Mouse (Mus musculus): ENCODE data around the gene Upf1. TPM values are rescaled to one million over a fixed set of nuclear protein-coding genes. Genes with fewer than 3 reads are reported as not detected.
A peak's percentile ranks its signal among the peaks of the same experiment; 100 is the strongest.

Upf1 gene
- polyA plus RNA-seq, 1 experiment from 2014 or later, result 36.0 TPM

DNA sequence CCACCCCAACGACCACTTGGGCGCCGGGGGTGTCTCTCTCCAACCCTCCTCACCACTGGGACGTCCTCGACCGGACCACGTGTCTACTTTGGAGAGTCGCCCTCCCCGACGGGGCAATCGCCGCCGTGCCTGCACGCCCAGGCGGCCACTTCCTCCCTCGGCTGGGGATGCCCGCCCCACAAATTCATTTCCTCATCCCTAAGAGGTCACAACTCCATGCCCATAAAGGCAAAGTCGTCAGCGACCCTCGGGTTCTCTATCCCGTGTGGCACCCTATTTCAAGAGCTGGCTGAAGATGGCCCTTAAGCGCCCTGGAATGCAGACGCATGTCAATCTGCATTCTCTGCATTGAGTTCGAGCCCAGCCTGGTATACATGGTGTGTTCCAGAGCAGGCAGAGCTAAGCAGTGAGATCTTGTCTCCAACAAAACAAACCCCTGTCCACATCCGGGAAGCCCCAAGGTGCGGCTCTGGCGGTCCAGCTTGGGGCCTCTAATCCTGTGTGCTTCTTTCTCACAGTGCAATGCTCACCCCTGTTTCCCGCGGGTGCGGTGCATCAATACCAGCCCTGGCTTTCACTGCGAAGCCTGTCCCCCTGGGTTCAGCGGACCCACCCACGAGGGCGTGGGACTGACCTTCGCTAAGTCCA, 22.3 kb upstream of the Upf1 start:
- no peak overlapping the region; the same call in 1 of the 2 replicates for H3K9ac ChIP-seq
- peak overlapping the region; percentile 34 for H3K4me3 ChIP-seq
- no peaks in the 10 kb centered on the region for H3K9me3 ChIP-seq
- WGBS, result 7% methylated on average over 35 of the region's 35 CpGs
- H3K27me3 ChIP-seq, result peaks cover 86% of the 10 kb centered on the region
- H3K27ac ChIP-seq, result no peak overlapping the region
- H3K4me1 ChIP-seq, result peaks cover 30% of the 10 kb centered on the region
- H3K4me2 ChIP-seq (replicated peaks), result peak overlapping the region; percentile 46
- no peaks in the 10 kb centered on the region for H3K36me3 ChIP-seq
- no peak for ATAC-seq (ENCODE audit: insufficient number of reproducible peaks, insufficient read depth, low FRiP score, low TSS enrichment)

DNA sequence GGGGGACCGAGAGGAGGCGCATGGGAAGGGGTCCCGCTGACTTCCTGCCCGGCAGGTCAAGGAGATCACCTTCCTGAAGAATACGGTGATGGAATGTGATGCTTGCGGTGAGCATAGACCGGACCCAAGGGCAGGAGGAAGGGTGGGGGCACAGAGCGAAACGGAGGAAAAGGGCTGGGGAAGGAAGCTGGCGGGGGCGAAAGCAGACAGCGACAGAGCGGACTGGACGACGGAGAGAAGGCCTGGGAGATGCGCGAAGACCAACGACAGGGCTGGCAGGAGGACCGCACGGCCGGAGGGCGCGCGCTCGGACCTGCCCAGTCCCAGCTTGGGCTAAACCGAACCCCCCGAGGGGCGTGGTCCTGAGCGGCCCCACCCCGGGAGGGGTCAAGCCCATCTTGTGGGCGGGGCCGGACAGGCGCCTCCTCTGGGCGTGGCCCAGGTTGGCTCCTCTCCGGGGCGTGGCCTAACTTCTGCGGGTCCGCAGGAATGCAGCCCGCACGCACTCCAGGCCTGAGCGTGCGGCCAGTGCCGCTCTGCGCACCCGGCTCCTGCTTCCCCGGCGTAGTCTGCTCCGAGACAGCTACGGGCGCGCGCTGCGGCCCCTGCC, 21.3 kb upstream of the Upf1 start:
- Histone ChIP-seq H3K4me2 (replicated peaks) (peak overlapping the region; percentile 46), H3K36me3 (no peaks in the 10 kb centered on the region), H3K9ac (peak overlapping the region; percentile 1; the same call in 1 of the 2 replicates), H3K4me3 (peak overlapping the region; percentile 34), H3K27me3 (peaks cover 82% of the 10 kb centered on the region), H3K9me3 (no peaks in the 10 kb centered on the region), H3K27ac (no peak overlapping the region), H3K4me1 (peaks cover 30% of the 10 kb centered on the region)
- ATAC-seq (ENCODE audit: insufficient number of reproducible peaks, insufficient read depth, low FRiP score, low TSS enrichment), result 0 out of 2 replicates have a peak, but pooled peaks have one; percentile 42
- under 1% methylated on average over 50 of the region's 53 CpGs for WGBS

GRCm38 (mm10) chr8:70373397-70374317, 20.6 kb upstream of the Upf1 start, which contains the start of gene Comp:
Gene Comp (plus strand): TSS chr8:70373558.
- H3K27me3 ChIP-seq, result peaks cover 74% of the 10 kb centered on the region
- H3K4me3 ChIP-seq, result peak within 1 kb of the TSS; percentile 34
- no peak within 1 kb of the TSS for H3K27ac ChIP-seq
- WGBS, result 3% methylated on average over 47 of the region's 47 CpGs
- no peak within 1 kb of the TSS; the same call in 1 of the 2 replicates for H3K9ac ChIP-seq
- H3K9me3 ChIP-seq, result no peaks in the 10 kb centered on the region
- no peaks in the 10 kb centered on the region for H3K36me3 ChIP-seq
- H3K4me1 ChIP-seq, result peaks cover 30% of the 10 kb centered on the region
- H3K4me2 ChIP-seq (replicated peaks), result peak within 1 kb of the TSS; percentile 46
- no peak for ATAC-seq (ENCODE audit: insufficient number of reproducible peaks, insufficient read depth, low FRiP score, low TSS enrichment)

- Histone ChIP-seq H3K4me1 (peaks cover 30% of the 10 kb centered on the region), H3K9me3 (no peaks in the 10 kb centered on the region), H3K9ac (no peak overlapping the region), H3K36me3 (no peaks in the 10 kb centered on the region), H3K4me2 (replicated peaks) (no peak overlapping the region), H3K27me3 (peaks cover 57% of the 10 kb centered on the region), H3K4me3 (no peak overlapping the region), H3K27ac (no peak overlapping the region)
- ATAC-seq (ENCODE audit: insufficient number of reproducible peaks, insufficient read depth, low FRiP score, low TSS enrichment), result no peak
- 25% methylated on average over 6 of the region's 6 CpGs for WGBS
These were observed 18.9 kb upstream of the Upf1 start for GRCm38 (mm10) chr8:70371951-70372350.

GRCm38 (mm10) chr8:70370476-70370875, 17.4 kb upstream of the Upf1 start:
- Histone ChIP-seq H3K4me2 (replicated peaks) (no peak overlapping the region), H3K36me3 (no peaks in the 10 kb centered on the region), H3K27me3 (peaks cover 42% of the 10 kb centered on the region), H3K4me1 (peaks cover 23% of the 10 kb centered on the region; the same call in 1 of the 2 replicates), H3K4me3 (no peak overlapping the region), H3K27ac (no peak overlapping the region), H3K9me3 (no peaks in the 10 kb centered on the region), H3K9ac (no peak overlapping the region)
- no peak for ATAC-seq (ENCODE audit: insufficient number of reproducible peaks, insufficient read depth, low FRiP score, low TSS enrichment)
- 70% methylated on average over 7 of the region's 7 CpGs for WGBS

DNA sequence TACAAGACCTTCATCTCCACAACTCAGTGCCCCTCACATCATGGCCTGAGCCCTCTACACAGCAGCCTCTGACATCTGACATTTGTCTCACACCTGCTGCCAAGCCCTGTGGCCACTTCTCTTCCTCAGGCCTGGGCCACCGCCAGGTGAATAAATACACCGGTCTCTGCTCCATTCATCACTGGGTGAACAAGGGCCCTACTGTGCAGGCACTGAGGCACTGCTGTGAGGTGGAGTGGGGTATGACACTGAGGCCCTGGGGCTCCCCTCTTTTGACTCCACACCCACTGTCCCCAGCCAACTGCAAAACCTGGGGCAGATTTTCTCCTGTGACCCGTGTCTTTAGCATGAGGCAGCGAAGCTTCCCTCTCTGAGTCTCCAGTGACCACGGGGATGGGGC, 13.5 kb upstream of the Upf1 start:
- ATAC-seq (ENCODE audit: insufficient number of reproducible peaks, insufficient read depth, low FRiP score, low TSS enrichment), result no peak
- no peak overlapping the region for H3K4me3 ChIP-seq
- H3K4me1 ChIP-seq, result 0 out of 2 replicates have a peak, but pooled peaks cover 1% of the 10 kb centered on the region
- H3K9ac ChIP-seq, result no peak overlapping the region
- H3K27ac ChIP-seq, result no peak overlapping the region
- no peaks in the 10 kb centered on the region for H3K9me3 ChIP-seq
- no peak overlapping the region for H3K4me2 ChIP-seq (replicated peaks)
- H3K36me3 ChIP-seq, result no peaks in the 10 kb centered on the region
- peaks cover 3% of the 10 kb centered on the region for H3K27me3 ChIP-seq
- 61% methylated on average over 5 of the region's 5 CpGs for WGBS

GRCm38 (mm10) chr8:70364066-70364465, 11.0 kb upstream of the Upf1 start:
- ATAC-seq (ENCODE audit: insufficient number of reproducible peaks, insufficient read depth, low FRiP score, low TSS enrichment), result no peak
- Histone ChIP-seq H3K9ac (no peak overlapping the region), H3K4me2 (replicated peaks) (no peak overlapping the region), H3K27ac (no peak overlapping the region), H3K36me3 (no peaks in the 10 kb centered on the region), H3K4me3 (no peak overlapping the region), H3K9me3 (no peaks in the 10 kb centered on the region), H3K4me1 (no peaks in the 10 kb centered on the region), H3K27me3 (no peaks in the 10 kb centered on the region)
- 24% methylated on average over 5 of the region's 5 CpGs for WGBS

DNA sequence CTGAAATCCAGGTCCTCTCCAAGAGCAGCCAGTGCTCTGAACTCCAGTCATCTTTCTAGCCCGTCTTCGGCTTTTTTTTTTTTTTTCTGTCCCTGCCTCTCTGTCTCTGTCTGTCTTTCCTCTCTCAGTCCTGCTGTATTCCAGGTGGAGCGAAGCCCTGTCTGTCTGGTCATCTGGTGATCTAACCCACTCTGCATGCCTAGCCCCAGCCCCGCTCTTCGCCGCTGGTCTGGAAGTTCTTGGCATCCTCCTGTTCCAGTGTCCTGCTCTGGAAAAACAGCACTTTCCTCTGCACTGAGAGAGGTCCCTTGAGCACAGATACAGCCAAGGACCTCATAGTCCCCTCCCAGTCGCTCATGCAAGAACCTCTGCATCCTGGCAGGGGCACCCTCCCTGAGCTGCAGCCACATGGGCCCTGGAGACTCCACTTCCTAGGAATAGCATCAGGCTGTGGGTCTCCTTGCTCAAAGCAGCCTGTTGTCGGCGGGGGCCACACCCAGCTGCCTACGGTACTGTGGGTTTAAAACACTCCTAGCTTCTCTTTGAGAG, 8.5 kb upstream of the Upf1 start:
- no peak overlapping the region for H3K4me3 ChIP-seq
- H3K9ac ChIP-seq, result no peak overlapping the region
- H3K9me3 ChIP-seq, result no peaks in the 10 kb centered on the region
- H3K27ac ChIP-seq, result no peak overlapping the region
- no peaks in the 10 kb centered on the region for H3K27me3 ChIP-seq
- no peak for ATAC-seq (ENCODE audit: insufficient number of reproducible peaks, insufficient read depth, low FRiP score, low TSS enrichment)
- WGBS, result 74% methylated on average over 10 of the region's 10 CpGs
- no peak overlapping the region for H3K4me2 ChIP-seq (replicated peaks)
- H3K4me1 ChIP-seq, result no peaks in the 10 kb centered on the region
- H3K36me3 ChIP-seq, result no peaks in the 10 kb centered on the region

DNA sequence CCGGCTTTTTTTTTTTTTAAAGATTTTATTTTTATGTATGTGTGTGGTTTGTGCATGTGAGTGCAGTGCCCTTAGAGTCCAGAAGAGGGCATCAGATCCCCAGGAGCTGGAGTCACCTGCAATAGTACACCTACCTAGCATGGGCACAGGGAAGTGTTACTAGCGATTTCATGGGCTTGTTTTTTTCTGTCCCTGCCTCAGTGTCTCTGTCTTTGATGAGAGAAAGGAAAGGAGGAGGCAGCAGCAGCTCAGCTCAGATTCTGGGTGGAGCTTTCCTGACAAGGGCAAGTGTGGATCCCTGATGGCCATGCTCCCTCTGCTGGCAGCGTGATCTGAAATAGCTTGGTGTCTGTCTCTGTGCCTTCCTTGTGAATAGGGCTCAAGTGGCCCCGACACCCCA, 7.7 kb upstream of the Upf1 start:
- ATAC-seq (ENCODE audit: insufficient number of reproducible peaks, insufficient read depth, low FRiP score, low TSS enrichment), result no peak
- H3K27ac ChIP-seq, result no peak overlapping the region
- H3K9me3 ChIP-seq, result no peaks in the 10 kb centered on the region
- no peaks in the 10 kb centered on the region for H3K4me1 ChIP-seq
- no peaks in the 10 kb centered on the region for H3K36me3 ChIP-seq
- WGBS, result 49% methylated on average over 4 of the region's 4 CpGs
- no peak overlapping the region for H3K4me3 ChIP-seq
- H3K9ac ChIP-seq, result no peak overlapping the region
- H3K4me2 ChIP-seq (replicated peaks), result no peak overlapping the region
- no peaks in the 10 kb centered on the region for H3K27me3 ChIP-seq

DNA sequence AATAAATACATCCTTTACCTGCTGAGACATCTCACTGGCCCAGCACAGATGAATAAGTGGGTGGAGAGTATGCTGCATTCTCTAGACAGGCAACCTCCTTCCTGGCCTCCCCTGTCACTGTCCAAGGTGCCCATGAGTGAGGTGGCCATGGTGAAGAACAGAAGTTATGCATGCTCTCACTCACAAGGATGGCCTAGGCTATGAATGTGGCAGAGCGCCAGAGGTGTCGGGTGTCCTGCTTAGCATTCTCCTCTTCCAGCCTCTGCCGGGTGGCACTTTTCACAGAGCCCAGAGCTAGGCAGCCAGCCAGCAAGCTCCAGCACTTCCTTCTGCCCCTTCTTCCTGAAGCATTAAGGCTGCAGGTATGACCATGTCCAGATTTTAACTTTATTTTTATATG, 6.3 kb upstream of the Upf1 start:
- Histone ChIP-seq H3K4me2 (replicated peaks) (no peak overlapping the region), H3K27ac (no peak overlapping the region), H3K27me3 (no peaks in the 10 kb centered on the region), H3K9me3 (no peaks in the 10 kb centered on the region), H3K36me3 (no peaks in the 10 kb centered on the region), H3K4me3 (no peak overlapping the region), H3K4me1 (no peaks in the 10 kb centered on the region), H3K9ac (no peak overlapping the region)
- no peak for ATAC-seq (ENCODE audit: insufficient number of reproducible peaks, insufficient read depth, low FRiP score, low TSS enrichment)
- WGBS, result 38% methylated on average over 3 of the region's 3 CpGs

- Histone ChIP-seq H3K9ac (no peak overlapping the region), H3K36me3 (no peaks in the 10 kb centered on the region), H3K4me3 (no peak overlapping the region), H3K4me1 (peaks cover 18% of the 10 kb centered on the region), H3K27me3 (no peaks in the 10 kb centered on the region), H3K27ac (no peak overlapping the region), H3K4me2 (replicated peaks) (no peak overlapping the region), H3K9me3 (no peaks in the 10 kb centered on the region)
- 92% methylated on average over 1 of the region's 1 CpGs for WGBS
- ATAC-seq (ENCODE audit: insufficient number of reproducible peaks, insufficient read depth, low FRiP score, low TSS enrichment), result no peak
These were observed 3.0 kb upstream of the Upf1 start for GRCm38 (mm10) chr8:70356111-70356510.

Measured in embryonic facial prominence, embryonic 12.5 days (tissue).